Mouse (Mus musculus) intestine, embryonic 16.5 days (tissue): ENCODE results near the gene Prickle2. TPM values are rescaled to one million over a fixed set of nuclear protein-coding genes. Genes with fewer than 3 reads are reported as not detected.

ENCODE experiments used
- ATAC-seq: fragments of 200-750 bp; cut with Nextera tagmentation; 2 replicates; pipeline ENCODE4 v1.8.0; 2017; ENCODE audit warnings: moderate TSS enrichment, moderate library complexity
- H3K27ac ChIP-seq: fragments of 300-500 bp; sonication (generic); 2 replicates; pipeline ENCODE4 v1.5.1; 2014; ENCODE audit warnings: mild to moderate bottlenecking, low read length
- H3K27me3 ChIP-seq: fragments of 300-500 bp; sonication (generic); replicated peaks from 2 replicates; pipeline ENCODE4 v1.6.1; 2014; ENCODE audit warnings: low read length, control low read depth, mixed read lengths; ENCODE audit not compliant: control insufficient read depth, insufficient read depth
- H3K36me3 ChIP-seq: fragments of 300-500 bp; sonication (generic); 2 replicates; pipeline ENCODE4 v1.6.1; 2014; ENCODE audit warnings: low read length, control low read depth; ENCODE audit not compliant: control insufficient read depth, insufficient read depth
- H3K4me1 ChIP-seq: fragments of 300-500 bp; sonication (generic); 2 replicates; pipeline ENCODE4 v1.6.1; 2014; ENCODE audit warnings: low read length, control low read depth, mixed read lengths; ENCODE audit not compliant: control insufficient read depth, insufficient read depth
- H3K4me2 ChIP-seq: fragments of 300-500 bp; sonication (generic); 2 replicates; pipeline ENCODE4 v1.6.1; 2014; ENCODE audit warnings: low read depth, low read length, control low read depth
- H3K4me3 ChIP-seq: fragments of 300-500 bp; sonication (generic); 2 replicates; pipeline ENCODE4 v1.5.1; 2014; ENCODE audit warnings: mild to moderate bottlenecking, low read length
- H3K9ac ChIP-seq: fragments of 300-500 bp; sonication (generic); 2 replicates; pipeline ENCODE4 v1.6.1; 2014; ENCODE audit warnings: low read depth, low read length
- H3K9me3 ChIP-seq: fragments of 300-500 bp; sonication (generic); 2 replicates; pipeline ENCODE4 v1.6.1; 2016; ENCODE audit warnings: low read length, control low read depth; ENCODE audit not compliant: control insufficient read depth
- whole genome bisulfite sequencing: fragments of 180-500 bp; shearing (Covaris S2); extraction: QIAGEN DNeasy Blood & Tissue Kit; methylation state at CpG from one replicate; pipeline ENCODE4 v1.1.7; 2014; 5-methylcytosine and 5-hydroxymethylcytosine counted together
- polyA plus RNA-seq: library from polyadenylated mRNA; unstranded; fragments of >200 nt; fragmentation: Nextera tagmentation; extraction: Ambion mirVana; gene quantifications from 2 replicates; pipeline ENCODE4 v1.2.1, GENCODE M21; 2015

The Prickle2 gene
- polyA plus RNA-seq, 1 experiment from 2014 or later: 5.5 TPM

- H3K4me3 ChIP-seq: no peak overlapping the region
- no peak overlapping the region for H3K27ac ChIP-seq
- peaks cover 2% of the 10 kb centered on the region; the same call in 1 of the 2 replicates for H3K4me1 ChIP-seq
- H3K4me2 ChIP-seq: no peak overlapping the region
- H3K27me3 ChIP-seq: no peaks in the 10 kb centered on the region
- no peaks in the 10 kb centered on the region for H3K9me3 ChIP-seq
- no peak for ATAC-seq
- WGBS: 56% methylated on average over 5 of the region's 5 CpGs
- no peak overlapping the region for H3K9ac ChIP-seq
- no peaks in the 10 kb centered on the region for H3K36me3 ChIP-seq
These were observed 185.7 kb downstream of the Prickle2 start for GRCm38 (mm10) chr6:92520088-92520875.

- peaks cover 2% of the 10 kb centered on the region; the same call in 1 of the 2 replicates for H3K4me1 ChIP-seq
- H3K9ac ChIP-seq: no peak overlapping the region
- H3K36me3 ChIP-seq: no peaks in the 10 kb centered on the region
- 67% methylated on average over 6 of the region's 6 CpGs for WGBS
- H3K9me3 ChIP-seq: no peaks in the 10 kb centered on the region
- no peak for ATAC-seq
- no peak overlapping the region for H3K4me2 ChIP-seq
- no peaks in the 10 kb centered on the region for H3K27me3 ChIP-seq
- no peak overlapping the region for H3K4me3 ChIP-seq
- no peak overlapping the region for H3K27ac ChIP-seq
These were observed 187.5 kb downstream of the Prickle2 start for GRCm38 (mm10) chr6:92518438-92518968.

GRCm38 (mm10) chr6:92517002-92517401, 189.0 kb downstream of the Prickle2 start:
- Histone ChIP-seq H3K27ac (peak overlapping the region; percentile 33), H3K9me3 (no peaks in the 10 kb centered on the region), H3K4me2 (no peak overlapping the region)

GRCm38 (mm10) chr6:92512001-92512400, 194.0 kb downstream of the Prickle2 start:
- no peaks in the 10 kb centered on the region for H3K9me3 ChIP-seq
- no peak for ATAC-seq
- no peak overlapping the region for H3K27ac ChIP-seq
- no peak overlapping the region for H3K4me2 ChIP-seq
- WGBS: 97% methylated on average over 1 of the region's 1 CpGs
- no peaks in the 10 kb centered on the region for H3K36me3 ChIP-seq
- no peaks in the 10 kb centered on the region for H3K4me1 ChIP-seq
- no peak overlapping the region for H3K4me3 ChIP-seq
- H3K27me3 ChIP-seq: no peaks in the 10 kb centered on the region
- no peak overlapping the region for H3K9ac ChIP-seq

More at GRCm38 (mm10) chr6:92517002-92517401, 189.0 kb downstream of the Prickle2 start:
- H3K9ac ChIP-seq: no peak overlapping the region
- no peaks in the 10 kb centered on the region for H3K27me3 ChIP-seq
- H3K36me3 ChIP-seq: no peaks in the 10 kb centered on the region
- WGBS: 23% methylated on average over 2 of the region's 2 CpGs
- peaks cover 2% of the 10 kb centered on the region; the same call in 1 of the 2 replicates for H3K4me1 ChIP-seq
- no peak for ATAC-seq
- no peak overlapping the region for H3K4me3 ChIP-seq

- 54% methylated on average over 2 of the region's 2 CpGs for WGBS
- Histone ChIP-seq H3K4me2 (no peak overlapping the region), H3K36me3 (no peaks in the 10 kb centered on the region), H3K4me1 (no peaks in the 10 kb centered on the region), H3K27ac (no peak overlapping the region), H3K27me3 (no peaks in the 10 kb centered on the region), H3K9me3 (no peaks in the 10 kb centered on the region), H3K9ac (no peak overlapping the region), H3K4me3 (no peak overlapping the region)
- no peak for ATAC-seq
These were observed 196.2 kb downstream of the Prickle2 start for GRCm38 (mm10) chr6:92509712-92510111.

- Histone ChIP-seq H3K4me2 (no peak overlapping the region), H3K9ac (no peak overlapping the region)
- ATAC-seq: no peak
These were observed 199.7 kb downstream of the Prickle2 start for GRCm38 (mm10) chr6:92506276-92506675.

GRCm38 (mm10) chr6:92499449-92499848, 206.5 kb downstream of the Prickle2 start:
- Histone ChIP-seq H3K4me2 (no peak overlapping the region), H3K27ac (peak overlapping the region; percentile 53), H3K4me1 (peaks cover 9% of the 10 kb centered on the region), H3K4me3 (no peak overlapping the region), H3K9ac (no peak overlapping the region), H3K36me3 (no peaks in the 10 kb centered on the region), H3K9me3 (no peaks in the 10 kb centered on the region), H3K27me3 (no peaks in the 10 kb centered on the region)
- 50% methylated on average over 4 of the region's 4 CpGs for WGBS
- ATAC-seq: peak; percentile 46

More at GRCm38 (mm10) chr6:92506276-92506675, 199.7 kb downstream of the Prickle2 start:
- Histone ChIP-seq H3K4me3 (no peak overlapping the region), H3K36me3 (no peaks in the 10 kb centered on the region), H3K27ac (no peak overlapping the region), H3K9me3 (no peaks in the 10 kb centered on the region), H3K4me1 (no peaks in the 10 kb centered on the region), H3K27me3 (no peaks in the 10 kb centered on the region)
- 75% methylated on average over 3 of the region's 3 CpGs for WGBS

- no peaks in the 10 kb centered on the region for H3K36me3 ChIP-seq
- peaks cover 9% of the 10 kb centered on the region for H3K4me1 ChIP-seq
- WGBS: 37% methylated on average over 6 of the region's 6 CpGs
- no peak for ATAC-seq
- H3K4me3 ChIP-seq: no peak overlapping the region
- H3K9me3 ChIP-seq: no peaks in the 10 kb centered on the region
- no peak overlapping the region for H3K9ac ChIP-seq
- no peak overlapping the region for H3K4me2 ChIP-seq
- no peak overlapping the region for H3K27ac ChIP-seq
- no peaks in the 10 kb centered on the region for H3K27me3 ChIP-seq
These were observed 207.4 kb downstream of the Prickle2 start for GRCm38 (mm10) chr6:92498574-92498973.

GRCm38 (mm10) chr6:92497279-92497678, 208.7 kb downstream of the Prickle2 start:
- no peak overlapping the region for H3K27ac ChIP-seq
- H3K36me3 ChIP-seq: no peaks in the 10 kb centered on the region
- no peaks in the 10 kb centered on the region for H3K27me3 ChIP-seq
- peaks cover 9% of the 10 kb centered on the region for H3K4me1 ChIP-seq
- H3K4me2 ChIP-seq: no peak overlapping the region
- no peak overlapping the region for H3K4me3 ChIP-seq
- ATAC-seq: no peak
- no peak overlapping the region for H3K9ac ChIP-seq
- WGBS: 76% methylated on average over 4 of the region's 4 CpGs
- no peaks in the 10 kb centered on the region for H3K9me3 ChIP-seq
